Mouse (Mus musculus) kidney, embryonic 15.5 days (tissue): ENCODE data around the gene Olfr370. TPM values are rescaled to one million over a fixed set of nuclear protein-coding genes. Genes with fewer than 3 reads are reported as not detected.
A peak's percentile ranks its signal among the peaks of the same experiment; 100 is the strongest.
"Not testable (repeated sequence)": the region's sequence is repeated elsewhere in the genome, so short reads cannot be mapped to it uniquely, and the experiment has no call there.

Experiments
- ATAC-seq: fragments of 200-750 bp; cut with Nextera tagmentation; replicated peaks from 2 replicates; pipeline ENCODE4 v1.8.0; 2017; ENCODE audit warnings: moderate TSS enrichment; ENCODE audit not compliant: low FRiP score
- H3K27ac ChIP-seq: fragments of 300-500 bp; sonication (generic); 2 replicates; pipeline ENCODE4 v1.5.1; 2015; ENCODE audit warnings: mild to moderate bottlenecking, inconsistent platforms
- H3K27me3 ChIP-seq: fragments of 300-500 bp; sonication (generic); 2 replicates; pipeline ENCODE4 v1.6.1; 2015; ENCODE audit warnings: inconsistent platforms
- H3K36me3 ChIP-seq: fragments of 300-500 bp; sonication (generic); 2 replicates; pipeline ENCODE4 v1.6.1; 2015; ENCODE audit warnings: inconsistent platforms
- H3K4me1 ChIP-seq: fragments of 300-500 bp; sonication (generic); 2 replicates; pipeline ENCODE4 v1.6.1; 2015; ENCODE audit warnings: inconsistent platforms
- H3K4me2 ChIP-seq: fragments of 300-500 bp; sonication (generic); 2 replicates; pipeline ENCODE4 v1.6.1; 2015; ENCODE audit warnings: moderate library complexity, mild to moderate bottlenecking, inconsistent platforms
- H3K4me3 ChIP-seq: fragments of 300-500 bp; sonication (generic); replicated peaks from 2 replicates; pipeline ENCODE4 v1.5.1; 2015; ENCODE audit warnings: mild to moderate bottlenecking, inconsistent platforms
- H3K9ac ChIP-seq: fragments of 300-500 bp; sonication (generic); 2 replicates; pipeline ENCODE4 v1.6.1; 2015; ENCODE audit warnings: mild to moderate bottlenecking, inconsistent platforms
- H3K9me3 ChIP-seq: fragments of 300-500 bp; sonication (generic); replicated peaks from 2 replicates; pipeline ENCODE4 v1.6.1; 2016; ENCODE audit warnings: inconsistent platforms
- WGBS: fragments of 180-500 bp; shearing (Covaris S2); methylation state at CpG from one replicate; pipeline ENCODE4 v1.1.7; 2015; ENCODE audit warnings: mixed read lengths; 5-methylcytosine and 5-hydroxymethylcytosine counted together
- polyA plus RNA-seq: library from polyadenylated mRNA; unstranded; fragments of >200 nt; fragmentation: Nextera tagmentation; extraction: Ambion mirVana; gene quantifications from 2 replicates; pipeline ENCODE4 v1.2.1, GENCODE M21; 2015

Olfr370 gene
- polyA plus RNA-seq, result not detected in 2 replicates

DNA sequence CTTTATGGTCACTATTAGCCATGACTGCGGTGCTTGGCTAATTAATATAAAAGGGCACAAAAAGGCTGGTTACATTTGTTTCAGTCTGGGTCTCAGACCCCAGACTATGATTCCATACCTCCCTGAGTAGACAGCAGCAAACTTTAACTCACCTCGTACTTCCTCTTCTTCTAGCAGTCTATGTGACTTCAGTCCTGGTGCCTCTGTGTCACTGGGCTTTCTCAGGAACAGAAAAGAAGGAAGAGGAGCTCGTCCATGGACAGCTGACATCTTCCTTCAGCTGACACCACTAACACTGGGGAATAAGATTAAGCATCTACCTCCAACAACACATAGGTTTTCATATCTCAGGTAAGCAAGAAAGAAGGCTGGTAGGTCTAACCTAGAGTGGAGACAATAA, at the start of gene Olfr370:
Gene Olfr370, plus strand, starts transcription at position 45 of the 400 bp plus-strand sequence.
- H3K9me3 ChIP-seq, result no peaks in the 10 kb centered on the region
- no peak within 1 kb of the TSS for H3K9ac ChIP-seq
- no peaks in the 10 kb centered on the region for H3K36me3 ChIP-seq
- 68% methylated on average over 3 of the region's 3 CpGs for WGBS
- H3K27ac ChIP-seq, result no peak within 1 kb of the TSS
- no peaks in the 10 kb centered on the region for H3K27me3 ChIP-seq
- H3K4me3 ChIP-seq, result no peak within 1 kb of the TSS
- no peak for ATAC-seq
- no peak within 1 kb of the TSS for H3K4me2 ChIP-seq
- H3K4me1 ChIP-seq, result no peaks in the 10 kb centered on the region

DNA sequence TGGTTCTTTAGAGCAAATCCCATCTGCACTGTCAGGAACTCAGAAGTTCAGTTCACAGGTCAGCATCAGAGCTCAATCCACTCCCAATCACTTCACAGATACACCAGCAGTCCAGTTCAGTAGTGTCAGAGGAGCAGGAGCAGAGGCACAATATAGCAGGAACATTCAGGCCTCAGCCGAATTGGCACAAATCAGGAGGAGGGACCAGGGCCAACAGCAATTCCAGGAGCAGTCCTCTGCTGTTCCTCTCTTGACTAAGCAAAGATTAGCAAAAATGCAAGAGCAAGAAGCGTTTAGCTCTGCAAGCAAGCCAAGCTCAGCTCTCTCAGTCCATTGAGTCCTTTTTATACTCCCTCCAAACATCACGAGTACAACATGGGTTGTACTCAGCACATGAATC, 23.9 kb upstream of the Olfr370 start:
- Histone ChIP-seq H3K4me3 (no peak overlapping the region), H3K4me1 (no peaks in the 10 kb centered on the region), H3K9ac (no peak overlapping the region), H3K36me3 (no peaks in the 10 kb centered on the region), H3K27ac (no peak overlapping the region), H3K4me2 (no peak overlapping the region), H3K9me3 (0 out of 2 replicates have a peak, but pooled peaks cover 3% of the 10 kb centered on the region), H3K27me3 (no peaks in the 10 kb centered on the region)
- no peak for ATAC-seq
- 90% methylated on average over 3 of the region's 3 CpGs for WGBS

DNA sequence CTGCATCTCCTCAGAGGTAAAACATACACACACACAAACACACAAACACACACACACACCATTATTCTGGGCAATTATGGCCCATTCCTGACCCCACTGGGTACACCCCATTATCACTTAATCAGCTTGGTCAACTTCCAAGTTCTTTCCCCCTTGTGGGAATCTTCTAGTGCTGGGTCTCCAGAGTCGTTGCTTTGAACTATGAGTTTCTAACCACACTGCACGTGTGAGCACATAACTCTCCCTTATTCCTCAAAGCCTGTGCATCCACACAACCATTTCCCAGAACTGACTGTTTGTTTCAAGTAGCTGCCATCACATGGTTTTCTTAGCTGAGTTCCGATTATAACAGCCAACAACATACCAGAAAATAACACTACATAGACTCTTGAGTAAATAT, 15.1 kb upstream of the Olfr370 start:
- 69% methylated on average over 3 of the region's 3 CpGs for WGBS
- Histone ChIP-seq H3K36me3 (no peaks in the 10 kb centered on the region), H3K27me3 (no peaks in the 10 kb centered on the region), H3K27ac (no peak overlapping the region), H3K4me1 (no peaks in the 10 kb centered on the region), H3K9me3 (no peaks in the 10 kb centered on the region), H3K4me2 (no peak overlapping the region), H3K4me3 (no peak overlapping the region), H3K9ac (no peak overlapping the region)
- ATAC-seq, result no peak

DNA sequence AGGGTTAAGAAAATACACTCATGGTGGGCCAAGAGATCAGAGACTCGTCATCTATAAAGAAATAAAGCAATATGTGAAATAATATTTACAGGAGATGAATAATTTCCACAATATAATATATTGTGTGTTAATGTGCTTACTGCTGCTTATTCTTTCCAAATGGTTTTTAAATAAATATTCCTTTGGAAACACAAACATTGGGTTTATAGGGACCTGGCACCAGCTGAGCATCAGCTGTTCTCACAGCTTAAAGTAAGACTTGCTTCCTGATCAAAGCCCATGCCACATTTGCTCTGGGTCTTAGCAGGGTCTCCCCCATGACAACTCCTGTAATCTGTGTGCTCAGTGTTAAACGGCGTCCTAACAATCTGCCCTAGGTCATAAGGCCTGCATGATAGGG, 14.7 kb upstream of the Olfr370 start:
- not testable (repeated sequence) for H3K4me2 ChIP-seq, H3K4me1 ChIP-seq, H3K27ac ChIP-seq, H3K36me3 ChIP-seq, H3K9ac ChIP-seq, H3K4me3 ChIP-seq, H3K9me3 ChIP-seq, H3K27me3 ChIP-seq, ATAC-seq
- 77% methylated on average over 3 of the region's 3 CpGs for WGBS

DNA sequence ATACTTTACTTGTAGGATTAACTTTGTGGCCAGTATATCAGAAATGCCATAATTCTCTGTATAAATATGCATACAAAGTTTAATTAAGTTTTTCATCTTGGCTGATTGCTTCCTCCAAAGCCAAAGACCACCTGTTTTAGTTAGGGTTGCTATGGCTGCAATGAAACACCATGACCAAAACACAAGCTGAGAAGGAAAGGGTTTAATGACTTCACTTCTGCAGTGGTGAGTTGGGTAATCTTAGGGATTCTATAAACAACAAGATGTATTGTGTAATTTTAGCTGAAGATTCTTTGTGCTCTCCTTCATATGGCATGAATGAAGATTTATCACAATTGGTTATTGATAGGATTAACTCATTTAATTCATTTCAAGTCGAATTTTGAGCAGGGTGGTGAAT, 14.3 kb upstream of the Olfr370 start:
- 33% methylated on average over 1 of the region's 1 CpGs for WGBS
- no peak for ATAC-seq
- H3K4me2 ChIP-seq, result no peak overlapping the region
- no peak overlapping the region for H3K27ac ChIP-seq
- H3K36me3 ChIP-seq, result no peaks in the 10 kb centered on the region
- H3K4me1 ChIP-seq, result no peaks in the 10 kb centered on the region
- no peaks in the 10 kb centered on the region for H3K9me3 ChIP-seq
- no peak overlapping the region for H3K9ac ChIP-seq
- no peak overlapping the region for H3K4me3 ChIP-seq
- no peaks in the 10 kb centered on the region for H3K27me3 ChIP-seq

- H3K4me3 ChIP-seq, result no peak overlapping the region
- H3K4me2 ChIP-seq, result no peak overlapping the region
- H3K9me3 ChIP-seq, result no peaks in the 10 kb centered on the region
- H3K9ac ChIP-seq, result no peak overlapping the region
- H3K27me3 ChIP-seq, result no peaks in the 10 kb centered on the region
- no peaks in the 10 kb centered on the region for H3K36me3 ChIP-seq
- no peak overlapping the region for H3K27ac ChIP-seq
- 80% methylated on average over 2 of the region's 2 CpGs for WGBS
- ATAC-seq, result no peak
- H3K4me1 ChIP-seq, result no peaks in the 10 kb centered on the region
These were observed 778 bp upstream of the Olfr370 start for GRCm38 (mm10) chr8:83534802-83535201.

DNA sequence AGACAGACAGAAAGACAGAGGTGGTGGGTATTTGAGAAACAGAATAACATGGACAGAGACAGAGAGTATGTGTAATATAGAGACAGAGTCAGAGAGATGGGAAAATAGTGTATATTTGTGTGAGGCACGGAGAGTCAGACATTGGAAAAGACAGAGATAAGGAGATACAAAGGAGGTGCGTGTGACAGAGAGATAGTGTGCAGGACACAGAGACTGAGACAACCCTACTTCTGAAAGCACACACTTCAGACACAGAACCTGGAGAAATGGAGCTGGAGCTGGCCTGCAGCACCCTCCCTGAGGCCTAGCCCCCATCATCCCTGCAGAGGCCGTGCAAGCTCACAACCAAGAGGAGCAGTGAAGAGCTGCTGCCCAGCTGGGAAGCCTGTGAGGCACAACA, 27.1 kb downstream of the Olfr370 start:
- ATAC-seq, result no peak
- Histone ChIP-seq H3K27ac (no peak overlapping the region), H3K27me3 (no peaks in the 10 kb centered on the region), H3K36me3 (no peaks in the 10 kb centered on the region), H3K4me2 (no peak overlapping the region), H3K4me3 (no peak overlapping the region), H3K9ac (no peak overlapping the region), H3K9me3 (no peaks in the 10 kb centered on the region), H3K4me1 (peaks cover 5% of the 10 kb centered on the region)
- WGBS, result 81% methylated on average over 3 of the region's 3 CpGs

DNA sequence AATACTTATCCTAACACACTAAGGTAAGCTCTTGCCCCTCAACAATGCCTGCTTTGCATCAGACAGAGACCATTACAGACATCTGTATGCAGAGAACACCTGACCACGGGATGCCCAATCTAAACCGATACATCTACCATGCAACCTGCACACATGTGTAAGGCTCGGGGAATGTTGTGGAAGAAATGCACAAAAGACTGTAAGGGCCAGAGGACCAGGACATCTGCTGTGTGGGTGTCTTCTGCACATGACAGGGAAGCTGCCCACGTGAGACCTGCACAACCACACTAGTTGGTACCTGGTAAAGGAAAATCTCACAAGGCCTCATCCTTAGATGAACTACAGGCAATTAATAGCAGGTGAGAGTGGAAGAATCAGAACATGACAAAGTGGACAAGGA, 27.7 kb downstream of the Olfr370 start:
- no peak for ATAC-seq
- no peak overlapping the region for H3K4me2 ChIP-seq
- H3K4me3 ChIP-seq, result no peak overlapping the region
- H3K9ac ChIP-seq, result no peak overlapping the region
- H3K36me3 ChIP-seq, result no peaks in the 10 kb centered on the region
- H3K9me3 ChIP-seq, result no peaks in the 10 kb centered on the region
- H3K27ac ChIP-seq, result no peak overlapping the region
- WGBS, result 78% methylated on average over 4 of the region's 4 CpGs
- H3K27me3 ChIP-seq, result no peaks in the 10 kb centered on the region
- peaks cover 11% of the 10 kb centered on the region for H3K4me1 ChIP-seq

DNA sequence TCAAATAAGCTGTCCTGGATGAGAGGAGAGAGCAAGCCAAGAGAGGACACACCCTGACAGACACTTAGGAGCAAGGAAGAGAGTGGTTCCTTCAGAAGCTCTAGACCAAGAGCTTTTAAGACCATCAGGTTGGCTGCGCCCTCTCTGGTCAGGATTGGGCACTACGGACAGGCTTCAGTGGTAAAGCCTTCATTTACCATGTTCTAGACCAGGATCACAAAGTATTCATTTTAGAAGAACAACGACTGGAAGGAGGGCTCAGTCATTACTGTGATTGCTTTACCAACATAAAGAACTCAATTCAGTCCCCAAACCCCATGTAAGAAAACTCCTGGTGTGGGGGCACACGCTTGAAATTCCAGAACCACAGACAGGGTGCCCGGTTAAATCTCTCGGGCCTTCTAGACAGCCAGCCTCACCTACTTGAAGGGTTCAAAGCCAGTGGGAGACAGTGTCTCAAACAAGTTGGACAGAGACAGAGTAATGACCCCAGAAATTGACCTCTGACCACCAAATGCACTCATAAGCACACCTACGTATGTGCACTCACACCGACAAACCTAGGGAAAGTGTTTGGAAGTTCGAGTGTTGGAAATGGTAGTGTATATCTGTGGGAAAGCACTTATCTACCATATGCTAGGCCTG, 30.3 kb downstream of the Olfr370 start:
- H3K4me3 ChIP-seq, result no peak overlapping the region; the same call in 1 of the 2 replicates
- peaks cover 19% of the 10 kb centered on the region for H3K36me3 ChIP-seq
- peak; percentile 12; the same call in 1 of the 2 replicates for ATAC-seq
- H3K4me2 ChIP-seq, result peak overlapping the region; percentile 81
- no peak overlapping the region for H3K27ac ChIP-seq
- 76% methylated on average over 9 of the region's 9 CpGs for WGBS
- peaks cover 21% of the 10 kb centered on the region for H3K4me1 ChIP-seq
- no peaks in the 10 kb centered on the region for H3K9me3 ChIP-seq
- H3K9ac ChIP-seq, result no peak overlapping the region
- H3K27me3 ChIP-seq, result no peaks in the 10 kb centered on the region

DNA sequence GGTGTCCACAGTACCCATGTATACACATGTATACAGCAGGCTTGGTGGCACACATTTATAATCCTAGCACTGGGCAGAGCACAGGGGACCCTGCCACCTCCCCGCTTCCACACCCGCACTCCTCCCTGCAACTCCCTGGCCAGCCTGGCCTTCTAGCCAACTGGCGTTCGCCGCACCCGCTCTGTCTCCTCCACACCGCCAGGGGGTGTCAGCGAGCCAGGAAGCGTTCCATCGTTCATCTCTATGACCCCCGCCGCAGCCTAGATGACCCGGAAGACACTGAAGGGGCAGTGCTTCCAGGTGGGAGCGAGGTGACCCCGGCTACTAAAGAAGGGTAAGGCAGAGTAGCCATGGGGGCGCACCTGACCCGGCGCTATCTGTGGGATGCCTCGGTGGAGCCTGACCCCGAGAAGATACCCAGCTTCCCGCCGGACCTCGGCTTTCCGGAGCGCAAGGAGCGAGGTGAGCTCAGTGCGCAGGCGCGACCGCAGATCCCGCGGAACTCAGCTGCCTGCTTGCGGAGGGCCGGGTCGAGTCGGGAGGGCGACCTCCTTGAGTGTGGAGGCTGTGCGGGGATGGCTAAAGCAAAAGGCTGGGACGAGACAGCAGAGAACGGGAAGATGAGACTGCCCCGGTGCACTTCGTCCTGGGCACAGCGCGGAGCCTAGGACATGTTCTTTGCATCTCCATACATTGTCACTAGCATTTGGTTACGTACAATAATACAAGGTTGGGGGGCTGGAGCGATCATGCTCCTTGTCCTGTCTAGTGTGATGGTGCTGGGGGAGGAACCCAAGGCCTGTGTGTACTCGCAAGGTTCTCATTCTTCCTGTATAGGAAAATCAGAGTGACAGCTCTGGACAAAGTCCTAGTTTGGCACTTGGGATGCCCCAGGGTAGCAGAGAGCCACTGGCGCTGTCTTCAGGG, 31.2 kb downstream of the Olfr370 start, which contains the start of gene Ndufb7:
Gene Ndufb7, plus strand, starts transcription at position 203 of the 927 bp plus-strand sequence.
- Histone ChIP-seq H3K9me3 (no peaks in the 10 kb centered on the region), H3K27me3 (no peaks in the 10 kb centered on the region), H3K4me1 (peaks cover 21% of the 10 kb centered on the region), H3K9ac (peak within 1 kb of the TSS; percentile 82), H3K27ac (peak within 1 kb of the TSS; percentile 89), H3K36me3 (peaks cover 28% of the 10 kb centered on the region), H3K4me3 (peak within 1 kb of the TSS; percentile 93), H3K4me2 (peak within 1 kb of the TSS; percentile 81)
- under 1% methylated on average over 48 of the region's 48 CpGs for WGBS
- ATAC-seq, result peak; percentile 89

DNA sequence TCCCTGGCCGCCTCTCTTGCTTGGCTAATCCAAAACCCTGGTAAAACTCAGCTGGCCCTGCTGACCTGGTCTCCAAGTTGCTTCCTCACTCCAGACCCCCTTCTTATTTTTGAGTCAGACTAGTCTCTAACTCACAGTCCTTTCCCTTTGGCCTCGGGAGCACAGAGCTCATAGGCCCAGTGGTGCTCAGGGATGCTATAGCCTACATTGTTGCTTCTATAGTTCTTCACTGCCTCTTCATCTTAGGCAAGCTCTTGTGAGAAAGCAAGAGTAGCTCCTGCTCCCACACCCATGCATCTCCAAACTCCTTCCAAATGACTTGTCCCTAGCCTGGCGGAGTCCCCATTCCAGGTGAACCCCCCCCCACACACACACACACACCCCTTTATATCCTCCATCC, 32.1 kb downstream of the Olfr370 start:
- Histone ChIP-seq H3K27me3 (no peaks in the 10 kb centered on the region), H3K4me3 (peak overlapping the region; percentile 93), H3K27ac (0 out of 2 replicates have a peak overlapping the region, but pooled peaks have one; percentile 89), H3K4me1 (peaks cover 27% of the 10 kb centered on the region), H3K9me3 (no peaks in the 10 kb centered on the region), H3K36me3 (peaks cover 37% of the 10 kb centered on the region), H3K9ac (peak overlapping the region; percentile 82), H3K4me2 (peak overlapping the region; percentile 81)
- 51% methylated on average over 3 of the region's 3 CpGs for WGBS
- no peak for ATAC-seq

DNA sequence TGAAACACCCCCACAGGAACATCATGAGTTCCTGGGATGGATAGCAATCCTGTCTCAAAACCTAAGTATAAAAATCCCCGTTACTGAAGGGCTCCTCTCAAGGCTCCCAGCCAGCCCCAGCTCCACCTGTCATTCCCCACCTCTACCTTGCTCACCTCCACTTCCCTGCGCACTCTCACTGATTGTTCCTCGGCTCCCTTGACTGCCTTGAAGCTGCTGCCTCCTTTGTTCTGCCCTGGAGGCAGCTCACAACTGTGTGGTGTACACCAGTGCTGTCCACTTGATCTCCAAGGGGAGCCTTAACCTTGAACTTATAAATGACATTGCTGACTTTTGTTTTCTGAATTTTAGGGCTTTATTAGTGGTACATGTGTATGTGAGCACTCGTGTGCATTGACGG, 32.5 kb downstream of the Olfr370 start:
- Histone ChIP-seq H3K9me3 (no peaks in the 10 kb centered on the region), H3K27me3 (no peaks in the 10 kb centered on the region), H3K36me3 (peaks cover 42% of the 10 kb centered on the region), H3K4me3 (peak overlapping the region; percentile 93; the same call in 1 of the 2 replicates), H3K27ac (no peak overlapping the region), H3K9ac (peak overlapping the region; percentile 82; the same call in 1 of the 2 replicates), H3K4me2 (peak overlapping the region; percentile 81; the same call in 1 of the 2 replicates), H3K4me1 (peaks cover 30% of the 10 kb centered on the region)
- no peak for ATAC-seq
- 64% methylated on average over 5 of the region's 5 CpGs for WGBS
